Mouse (Mus musculus) c-Kit-positive CD71-positive TER-119-positive erythroid progenitor cells, embryonic 14.5 days (primary cell): ENCODE measurements around the gene Myh4.

Source experiments
- DNase-seq: peaks from one replicate; pipeline ENCODE4 v3.0.0-alpha.2; 2013; ENCODE audit warnings: low spot score

Myh4 gene

DNA sequence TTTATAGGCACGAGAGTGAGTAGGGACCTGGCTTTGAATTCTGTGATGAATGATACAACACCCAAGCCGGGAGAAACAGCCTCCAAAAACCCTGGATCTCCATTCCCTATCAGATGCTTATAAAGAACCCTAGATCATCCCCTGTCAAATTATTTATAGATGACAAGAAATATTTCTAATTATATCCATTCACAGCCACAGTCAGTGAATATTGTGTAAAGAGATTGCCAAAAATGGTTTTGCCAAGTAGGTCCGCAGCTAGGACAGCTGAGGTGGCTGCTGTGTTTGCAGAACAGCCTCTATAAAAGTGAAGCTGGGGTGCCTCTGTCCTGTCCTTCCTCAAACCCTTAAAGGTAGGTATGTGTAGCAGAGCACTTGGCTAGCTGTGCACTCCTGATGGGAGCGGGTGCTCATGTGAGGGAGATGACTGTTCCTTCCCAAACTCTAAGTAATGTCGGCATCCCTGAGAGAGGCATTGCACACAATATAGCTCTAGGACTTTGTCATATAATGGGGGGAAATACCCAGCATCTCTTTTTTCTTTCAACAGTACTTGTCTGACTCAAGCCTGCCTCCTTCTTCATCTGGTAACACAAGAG, at the start of gene Myh4:
Gene Myh4, plus strand, starts transcription at position 549 of the 599 bp plus-strand sequence.
- no peak for DNase-seq

GRCm38 (mm10) chr11:67190316-67190715, 47.5 kb upstream of the Myh4 start:
- no peak for DNase-seq

DNA sequence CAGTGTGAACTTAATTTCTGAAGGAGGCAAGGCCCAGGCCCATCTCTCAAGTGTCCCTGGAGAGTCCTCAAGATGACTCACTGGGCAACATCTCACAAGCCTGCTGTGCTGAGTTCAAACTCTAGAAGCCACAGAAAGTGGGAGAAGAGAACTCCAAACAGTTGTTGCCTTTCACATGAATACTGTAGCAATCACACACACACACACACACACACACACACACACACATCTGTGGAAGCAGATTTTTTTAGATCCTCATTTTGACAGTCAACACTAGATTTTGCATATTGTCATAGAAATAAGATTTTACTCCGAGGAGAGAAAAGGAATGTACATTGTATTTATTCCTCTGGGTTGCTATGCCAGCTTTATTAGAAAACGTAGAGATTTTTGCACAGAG, 47.0 kb upstream of the Myh4 start:
- no peak for DNase-seq

GRCm38 (mm10) chr11:67191496-67191895, 46.3 kb upstream of the Myh4 start:
- no peak for DNase-seq

DNA sequence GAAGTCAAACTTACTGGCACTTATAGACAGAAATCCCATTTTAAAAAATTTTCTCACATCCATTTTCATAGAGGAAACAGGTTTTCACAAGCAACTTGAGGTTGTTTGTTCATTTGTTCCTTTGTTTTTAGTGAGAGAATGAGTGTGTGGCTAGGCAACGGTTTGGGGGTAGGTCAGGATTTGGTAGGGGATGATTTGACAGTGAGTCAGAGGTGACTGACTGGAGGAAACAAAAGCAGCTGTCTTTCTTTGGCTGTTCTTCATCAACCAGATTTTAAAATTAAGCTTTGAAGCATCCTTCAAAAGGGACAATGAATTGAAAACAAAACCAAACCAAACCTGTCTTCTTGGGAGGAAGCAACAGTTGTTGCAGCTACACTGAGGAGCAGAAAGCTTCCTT, 38.5 kb upstream of the Myh4 start:
- DNase-seq: no peak

DNA sequence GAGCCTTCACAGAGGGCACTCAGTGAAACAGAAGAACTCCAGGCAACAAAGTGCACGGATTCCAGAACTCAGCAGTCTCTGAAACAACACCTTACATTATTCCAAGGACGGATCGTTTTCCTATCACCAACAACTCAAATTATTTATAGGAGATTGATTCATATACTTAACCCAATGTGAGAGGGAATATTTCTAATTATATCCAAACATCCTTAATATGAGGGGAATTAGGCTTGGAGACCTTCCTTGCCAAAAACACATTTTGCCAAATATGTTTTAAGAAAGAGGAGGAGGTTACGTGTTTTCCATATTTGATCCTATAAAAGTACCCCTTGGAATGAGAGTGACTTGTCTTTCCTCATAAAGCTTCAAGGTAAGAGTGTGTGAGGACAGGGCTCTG, 38.1 kb upstream of the Myh4 start, which contains the start of gene Myh1:
Gene Myh1, plus strand, starts transcription at position 301 of the 400 bp plus-strand sequence.
- no peak for DNase-seq

DNA sequence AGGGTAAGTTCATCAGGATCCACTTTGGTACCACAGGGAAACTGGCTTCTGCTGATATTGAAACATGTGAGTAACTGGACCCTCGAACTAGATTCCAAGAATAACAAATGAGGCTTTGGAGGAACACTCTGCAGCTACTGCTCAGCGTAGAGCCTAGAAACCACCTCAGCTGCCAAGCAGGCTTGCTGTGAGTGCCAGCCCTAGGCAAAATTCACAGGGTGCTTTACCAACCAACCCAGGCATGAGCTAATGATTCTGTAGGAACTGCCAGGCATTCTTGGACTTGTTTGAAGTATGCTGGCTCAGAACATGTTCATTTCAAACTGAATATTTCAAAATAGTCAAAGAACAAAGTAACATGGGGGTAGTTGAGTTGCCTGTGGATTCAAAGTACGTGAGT, 33.1 kb upstream of the Myh4 start:
- no peak for DNase-seq

GRCm38 (mm10) chr11:67221803-67222202, 16.0 kb upstream of the Myh4 start:
- no peak for DNase-seq

DNA sequence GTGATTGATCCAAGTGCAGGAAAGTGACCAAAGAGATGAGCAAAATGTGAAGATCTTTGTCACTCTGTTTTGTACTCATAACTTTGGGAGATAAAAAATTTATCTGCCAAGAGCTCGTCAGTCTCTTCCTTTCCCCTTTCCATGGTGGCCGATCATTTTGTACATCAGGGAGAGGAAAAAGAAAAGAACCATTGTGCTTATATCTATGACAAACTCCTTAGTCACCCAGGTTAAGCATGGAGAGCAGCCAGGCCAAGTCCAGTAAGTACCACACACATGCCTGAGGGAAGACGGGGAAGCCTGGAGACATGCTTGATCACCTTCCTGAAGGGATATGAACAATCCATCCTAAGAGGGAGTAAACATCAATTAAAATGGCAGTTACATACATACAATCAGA, 13.4 kb upstream of the Myh4 start:
- DNase-seq: no peak

GRCm38 (mm10) chr11:67228731-67229130, 9.1 kb upstream of the Myh4 start:
- no peak for DNase-seq

DNA sequence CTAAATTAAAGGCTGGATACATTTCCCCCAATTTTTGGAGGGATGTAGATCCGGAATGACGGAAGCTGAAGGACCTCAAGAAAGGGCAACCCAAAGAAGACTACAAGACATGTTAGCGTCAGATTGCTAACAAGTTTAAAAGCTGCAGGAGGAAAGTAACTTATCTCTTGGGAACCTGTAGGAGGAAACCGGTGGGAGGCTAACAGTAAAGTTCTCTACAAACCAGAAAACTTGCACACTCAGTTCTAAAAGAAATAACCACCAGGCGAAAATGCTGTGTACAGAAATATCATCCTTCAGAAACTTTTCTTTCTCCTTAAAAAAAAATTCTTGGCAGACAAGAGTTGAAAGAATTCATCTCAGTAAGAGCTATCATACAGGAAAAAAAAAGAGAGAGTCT, 8.7 kb upstream of the Myh4 start:
- DNase-seq: no peak

GRCm38 (mm10) chr11:67229946-67230345, 7.9 kb upstream of the Myh4 start:
- DNase-seq: no peak

GRCm38 (mm10) chr11:67235639-67236358, 2.0 kb upstream of the Myh4 start:
- DNase-seq: peak; percentile 3

- no peak for DNase-seq
Measured at GRCm38 (mm10) chr11:67236799-67237198, 1.0 kb upstream of the Myh4 start.

DNA sequence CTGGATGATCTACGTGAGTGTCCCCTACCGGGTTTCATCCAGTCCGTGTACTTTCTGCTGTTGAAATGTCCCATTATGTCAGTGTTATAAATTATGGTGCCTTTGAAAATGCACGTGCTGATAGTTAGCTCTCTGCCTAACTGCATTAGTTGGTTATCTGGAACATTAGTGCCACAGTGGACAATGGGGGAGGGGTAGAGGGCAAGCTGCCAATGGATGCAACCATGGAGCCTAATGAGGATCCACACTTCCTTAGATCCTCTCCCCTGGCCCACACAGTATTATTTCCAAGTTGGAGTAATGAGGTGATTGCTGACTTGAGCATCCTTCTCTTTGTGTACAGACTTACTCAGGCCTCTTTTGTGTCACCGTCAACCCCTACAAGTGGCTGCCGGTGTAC, 3.2 kb downstream of the Myh4 start:
- no peak for DNase-seq

GRCm38 (mm10) chr11:67253691-67254090, 15.9 kb downstream of the Myh4 start:
- DNase-seq: no peak

- no peak for DNase-seq
Measured at GRCm38 (mm10) chr11:67257048-67257447, 19.2 kb downstream of the Myh4 start.

GRCm38 (mm10) chr11:67260956-67261355, 23.1 kb downstream of the Myh4 start:
- no peak for DNase-seq

GRCm38 (mm10) chr11:67276601-67277174, 38.9 kb downstream of the Myh4 start, which contains the start of gene Myh8:
Myh8 (plus strand) TSS chr11:67277124.
- DNase-seq: no peak

DNA sequence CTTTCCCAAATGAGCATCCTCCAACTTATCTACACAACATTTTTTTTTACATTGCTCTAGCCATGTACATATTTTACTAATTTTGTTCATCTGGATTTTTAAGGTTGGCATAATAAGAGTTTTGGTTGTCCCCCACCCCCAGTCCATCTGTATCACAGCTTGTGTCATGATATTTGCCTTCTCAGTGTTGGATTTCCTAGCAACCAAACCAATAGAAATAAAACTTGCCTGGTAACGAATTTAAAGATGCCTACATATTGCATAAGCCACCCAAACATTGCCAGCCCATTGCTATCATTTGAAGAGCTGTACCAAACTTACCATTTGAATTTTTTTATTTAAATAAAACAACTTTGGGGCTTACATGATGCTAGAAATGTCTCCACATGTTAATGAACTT, 55.6 kb downstream of the Myh4 start:
- no peak for DNase-seq
